Mouse (Mus musculus) layer of hippocampus, postnatal 25 days (tissue): Measurements from ENCODE around the gene Mtus2. TPM values are rescaled to one million over a fixed set of nuclear protein-coding genes. Genes with fewer than 3 reads are reported as not detected.
"Not testable (repeated sequence)": the region's sequence is repeated elsewhere in the genome, so short reads cannot be mapped to it uniquely, and the experiment has no call there.

ENCODE experiments used
- DNase-seq, 2 experiments: peaks; one replicate each; pipeline ENCODE4 v3.0.0; 2022; ENCODE audit warnings: mixed read lengths in 2 of 2, low spot score in 1 of 2; ENCODE audit errors: extremely low spot score in 1 of 2
- total RNA-seq, 2 experiments: library from RNA; stranded (reverse); gene quantifications; 2 replicates each; pipeline ENCODE4 v1.2.3; 2021

The Mtus2 gene
- total RNA-seq, result 10 to 100 TPM; 30.0 to 35.6 TPM

DNA sequence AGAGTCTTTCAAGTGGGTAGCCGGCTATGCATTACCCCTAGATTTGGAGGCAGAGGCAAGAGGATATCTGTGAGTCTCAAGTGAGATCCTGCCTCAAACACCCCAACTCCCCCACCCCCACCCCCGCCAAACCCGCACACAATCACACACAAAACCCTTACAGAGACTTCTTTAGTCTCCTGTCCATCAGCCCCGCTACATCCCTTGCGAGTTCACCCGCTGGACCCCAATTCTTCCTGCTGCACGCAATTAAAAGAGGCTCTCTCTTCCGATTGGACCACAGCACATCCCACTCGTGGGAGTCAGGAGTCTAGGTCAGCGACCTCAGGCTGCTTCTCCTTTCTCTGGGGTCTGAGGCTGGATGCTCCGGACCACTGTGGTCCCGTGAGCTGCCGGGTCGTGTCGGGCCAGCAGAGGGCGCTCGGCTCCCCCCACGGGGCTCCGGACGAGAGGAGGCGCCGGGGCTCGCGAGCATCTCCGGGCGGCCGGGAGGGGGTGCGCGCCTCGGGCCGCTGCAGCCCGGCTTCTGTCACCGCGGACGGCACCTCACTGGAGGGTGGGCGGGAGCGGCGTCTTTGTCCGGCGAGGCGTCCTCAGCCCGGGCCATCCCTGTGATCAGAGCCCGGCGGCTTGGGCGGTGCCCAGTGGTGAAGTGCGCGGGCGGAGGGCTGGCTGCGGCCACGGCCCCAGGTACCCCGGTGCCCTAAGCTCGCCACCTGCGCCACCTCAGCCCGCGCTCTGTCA, at the start of gene Mtus2:
TSS of gene Mtus2 (plus strand) at position 500 of the 744 bp plus-strand sequence.
- DNase-seq, result peak; percentile 95 to 97

DNA sequence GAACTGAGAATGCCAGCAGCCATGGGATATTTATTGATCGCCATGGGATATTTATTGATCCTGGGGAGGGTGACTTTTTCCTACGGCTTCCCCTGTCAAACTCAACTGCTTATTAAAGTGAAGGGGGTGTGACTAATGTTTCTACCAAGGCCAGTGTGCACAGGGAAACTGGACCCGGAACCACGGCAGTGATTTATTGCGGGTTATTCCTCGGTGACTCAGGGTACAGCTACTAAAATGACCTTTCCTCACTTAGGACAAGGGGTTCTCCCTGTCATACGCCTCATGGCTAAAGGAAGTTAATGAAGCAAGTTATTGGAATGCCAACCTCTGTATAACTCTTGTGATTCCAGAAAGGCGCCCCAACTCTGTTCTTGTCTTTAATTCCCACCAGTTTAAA, 49.3 kb upstream of the Mtus2 start:
- no peak for DNase-seq

GRCm38 (mm10) chr5:147910807-147911509, 46.2 kb upstream of the Mtus2 start:
- DNase-seq, result no peak

DNA sequence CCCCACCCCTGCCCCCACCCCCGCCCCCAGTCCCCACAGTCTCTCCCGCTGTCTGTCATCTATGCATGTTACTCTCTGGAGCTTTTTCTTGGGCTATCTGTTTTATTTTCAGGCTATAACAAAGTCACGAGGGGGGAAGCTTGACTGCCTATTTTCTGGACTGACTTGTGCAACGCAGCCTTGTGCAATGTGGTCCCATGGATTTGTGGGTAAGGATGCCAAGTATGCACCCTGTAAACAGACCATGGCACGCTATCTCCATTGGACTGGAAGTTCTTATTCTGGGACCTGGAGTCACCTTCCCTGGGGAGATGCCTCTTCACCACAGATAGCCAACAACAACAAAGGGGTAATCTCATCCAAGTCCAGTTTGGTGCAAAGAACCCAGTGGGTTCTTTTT, 45.4 kb upstream of the Mtus2 start:
- DNase-seq, result no peak

- no peak for DNase-seq
Measured at GRCm38 (mm10) chr5:147913241-147913842, 43.8 kb upstream of the Mtus2 start.

DNA sequence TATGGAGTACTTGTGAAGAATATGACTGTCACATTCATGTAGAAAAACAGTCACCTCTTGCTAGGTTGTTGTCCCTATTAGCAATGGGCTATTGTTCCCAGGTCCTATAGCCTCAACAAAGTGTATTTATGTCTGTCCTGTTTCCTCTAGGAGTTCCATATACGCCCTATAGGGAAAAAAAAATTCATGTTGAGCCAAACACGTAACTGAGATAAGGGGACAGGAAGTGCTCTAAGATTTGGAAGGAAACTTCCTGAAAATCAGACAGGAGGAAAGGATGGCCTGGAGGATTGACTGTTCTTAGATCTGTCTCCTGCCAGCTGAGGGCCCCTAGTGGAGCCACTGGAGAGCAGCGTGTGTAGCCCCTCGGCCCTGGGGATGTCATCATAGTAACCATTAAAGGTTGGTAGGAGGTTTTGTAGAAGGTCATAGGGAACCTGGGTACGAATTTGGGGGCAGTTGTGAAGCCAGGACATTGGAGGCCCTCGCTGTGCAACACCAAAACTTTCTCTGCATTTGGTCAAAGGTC, 42.0 kb upstream of the Mtus2 start:
- DNase-seq, result no peak

DNA sequence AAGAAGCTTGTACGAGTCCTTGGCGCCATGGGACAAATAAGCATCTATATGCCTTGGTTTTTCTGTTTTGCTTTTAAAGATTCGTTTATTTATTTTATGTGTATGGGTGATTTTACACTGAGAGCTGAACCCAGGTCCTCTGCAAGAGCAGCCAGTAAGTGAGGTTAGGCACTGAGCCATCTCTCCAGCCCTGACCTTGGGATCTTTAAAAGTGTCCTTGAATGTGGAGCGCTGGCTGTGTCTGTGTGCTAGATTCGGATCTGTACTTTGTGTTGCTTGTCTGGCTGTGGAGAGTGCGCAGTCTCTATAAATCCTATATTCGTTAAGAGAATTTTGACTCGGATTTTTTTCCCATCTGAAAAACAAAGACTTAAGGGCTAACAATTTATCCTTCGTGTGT, 40.9 kb upstream of the Mtus2 start:
- DNase-seq, result no peak

- no peak for DNase-seq
Measured at GRCm38 (mm10) chr5:147918044-147918846, 38.9 kb upstream of the Mtus2 start.

DNA sequence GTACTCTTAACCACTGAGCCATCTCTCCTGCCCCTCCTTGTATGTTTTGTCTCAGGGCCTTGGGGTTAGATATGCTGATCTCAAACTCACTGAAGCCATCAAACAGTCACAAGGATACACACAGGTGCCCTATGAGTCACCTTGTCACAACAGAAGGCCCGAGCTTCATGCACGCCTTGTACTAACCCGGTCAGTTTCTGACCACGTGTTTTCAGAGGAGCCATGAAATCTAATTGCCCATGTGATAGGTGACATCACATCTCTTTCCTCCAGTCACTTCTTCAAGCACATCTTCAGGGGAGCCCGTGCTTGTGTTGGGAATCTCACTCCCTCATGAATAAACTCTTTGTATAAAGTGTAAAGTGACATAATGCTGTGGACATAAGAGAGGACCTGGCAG, 32.5 kb upstream of the Mtus2 start:
- no peak for DNase-seq

DNA sequence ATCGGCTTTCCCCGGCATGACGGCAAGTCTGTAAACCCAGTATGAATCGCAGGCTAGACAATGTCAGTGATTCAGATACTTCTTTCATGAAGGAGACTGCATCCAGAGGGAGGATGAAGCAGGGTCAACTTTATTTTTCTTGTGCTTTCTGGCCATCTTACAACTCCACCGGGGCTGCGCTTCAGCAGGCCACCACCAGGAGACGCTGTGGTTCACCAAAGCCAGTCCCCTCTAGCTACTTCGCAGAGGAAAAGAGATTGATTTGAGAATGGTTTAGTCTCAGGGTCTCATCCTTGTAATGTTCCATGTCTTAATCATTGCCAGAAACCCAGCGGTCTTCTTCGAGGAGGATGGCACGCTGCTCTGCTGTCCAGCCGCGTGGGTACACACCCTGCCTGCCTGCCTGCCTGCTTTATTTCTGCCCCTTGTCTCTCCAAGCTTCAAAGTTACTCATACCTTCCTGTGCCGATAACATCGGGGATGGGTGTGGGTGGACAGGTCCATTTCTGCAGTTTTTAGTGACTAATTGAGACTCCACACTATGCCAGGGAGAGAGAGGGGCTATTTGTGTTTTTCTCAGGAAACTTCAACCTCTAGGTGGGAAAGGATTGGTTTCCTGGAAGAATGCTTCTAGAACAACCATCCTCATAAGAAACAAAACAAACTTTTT, 31.1 kb upstream of the Mtus2 start:
- no peak for DNase-seq

GRCm38 (mm10) chr5:147928668-147929497, 28.2 kb upstream of the Mtus2 start:
- no peak for DNase-seq

DNA sequence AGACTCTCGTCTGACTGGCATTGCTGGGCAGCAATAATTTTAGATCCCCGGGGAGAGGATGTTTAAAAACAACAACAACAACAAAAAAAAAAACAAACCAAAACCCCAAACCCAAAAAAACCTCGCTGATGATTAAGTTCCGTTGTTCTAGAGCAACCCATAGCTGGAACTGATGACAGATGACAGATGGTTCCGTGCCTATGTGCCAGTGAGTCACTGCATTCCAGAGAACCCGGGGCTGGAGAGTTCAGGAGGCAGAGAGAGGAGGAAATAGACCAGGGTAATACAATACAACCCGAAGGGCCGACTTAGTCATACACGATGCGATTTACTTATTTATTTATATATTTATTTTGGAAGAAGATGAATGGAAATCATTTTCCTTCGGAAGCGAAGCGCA, 22.0 kb upstream of the Mtus2 start:
- no peak for DNase-seq

DNA sequence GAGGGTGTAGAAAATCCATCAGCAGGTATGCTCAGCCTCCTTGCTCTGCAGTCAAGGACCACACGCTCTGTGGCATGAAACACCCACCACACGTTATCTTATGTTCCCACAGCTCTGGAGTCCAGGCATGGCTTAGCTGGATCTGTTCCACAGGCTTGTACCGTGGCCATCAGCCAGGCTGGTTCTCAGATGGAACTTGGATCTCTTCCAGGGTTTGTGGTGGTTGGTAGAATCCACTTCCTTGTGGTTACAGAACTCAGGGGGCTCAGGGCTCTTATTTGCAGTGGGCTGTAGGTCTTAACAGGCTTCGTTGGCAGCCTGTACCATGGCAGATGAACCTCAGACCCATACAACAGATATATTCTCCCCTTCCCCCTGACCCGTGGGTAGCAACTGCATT, 17.9 kb upstream of the Mtus2 start:
- no peak for DNase-seq

- DNase-seq, result no peak
Measured at GRCm38 (mm10) chr5:147945000-147945666, 12.0 kb upstream of the Mtus2 start.

- DNase-seq, result no peak
Measured at GRCm38 (mm10) chr5:147949881-147950280, 7.2 kb upstream of the Mtus2 start.

GRCm38 (mm10) chr5:147951751-147952150, 5.4 kb upstream of the Mtus2 start:
- no peak for DNase-seq

DNA sequence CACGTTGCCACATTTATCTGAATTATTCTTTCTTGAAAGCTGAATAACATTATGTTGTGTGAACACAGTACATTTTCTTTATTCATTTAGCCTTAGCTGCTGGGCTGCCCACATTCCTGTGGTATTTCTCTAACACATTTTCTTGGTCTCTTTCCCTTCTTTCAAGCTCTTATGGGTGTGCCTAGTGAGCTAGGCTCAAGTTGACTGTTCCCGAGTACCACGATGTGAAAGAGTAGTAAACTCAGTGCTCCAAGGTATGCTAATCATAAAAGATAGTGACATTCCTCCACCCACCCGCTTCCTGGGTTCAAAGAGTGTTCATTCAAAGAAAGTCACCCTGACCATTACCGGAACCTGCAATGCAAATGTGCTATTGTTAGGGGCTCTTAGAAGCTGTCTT, 3.9 kb upstream of the Mtus2 start:
- DNase-seq, result not testable (repeated sequence)

- DNase-seq, result no peak
Measured at GRCm38 (mm10) chr5:147955671-147956070, 1.4 kb upstream of the Mtus2 start.

DNA sequence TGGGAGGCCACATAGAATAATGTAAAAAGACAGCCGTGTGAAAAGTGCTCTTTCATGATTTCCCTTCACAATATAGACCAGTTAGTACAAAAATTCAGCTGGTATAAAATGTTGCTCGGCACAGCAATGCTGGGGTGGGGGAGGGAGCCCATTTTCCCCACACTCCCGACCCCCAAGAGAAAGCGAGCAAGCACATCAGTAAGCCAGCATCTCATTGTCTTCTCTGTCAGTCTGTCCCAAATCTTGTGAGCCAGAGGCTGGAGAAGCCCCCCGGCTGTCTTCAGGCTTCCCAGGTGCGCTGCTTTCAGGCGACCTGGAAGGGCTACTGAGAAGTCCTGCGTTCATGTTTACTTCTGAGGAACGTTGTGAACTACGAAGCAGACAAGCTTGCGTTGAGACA, 699 bp upstream of the Mtus2 start:
- DNase-seq, result no peak
